Mouse (Mus musculus) midbrain, embryonic 11.5 days (tissue): Measurements from ENCODE around the gene Apod. TPM values are rescaled to one million over a fixed set of nuclear protein-coding genes. Genes with fewer than 3 reads are reported as not detected.
"Not testable (repeated sequence)": the region's sequence is repeated elsewhere in the genome, so short reads cannot be mapped to it uniquely, and the experiment has no call there.

Source experiments
- ATAC-seq: fragments of 200-750 bp; cut with Nextera tagmentation; 2 replicates; pipeline ENCODE4 v1.8.0; 2017; ENCODE audit warnings: moderate TSS enrichment, moderate library complexity; ENCODE audit not compliant: low FRiP score
- DNase-seq: peaks from one replicate; pipeline ENCODE4 v3.0.0; 2015; ENCODE audit warnings: low spot score; ENCODE audit errors: missing footprints
- H3K27ac ChIP-seq: fragments of 300-500 bp; sonication (generic); 2 replicates; pipeline ENCODE4 v1.5.1; 2014; ENCODE audit warnings: low read depth, low read length
- H3K27me3 ChIP-seq: fragments of 300-500 bp; sonication (generic); 2 replicates; pipeline ENCODE4 v1.6.1; 2014; ENCODE audit warnings: mild to moderate bottlenecking, low read length, moderate library complexity, mixed read lengths; ENCODE audit not compliant: control insufficient read depth, insufficient read depth
- H3K36me3 ChIP-seq: fragments of 300-500 bp; sonication (generic); 2 replicates; pipeline ENCODE4 v1.6.1; 2014; ENCODE audit warnings: mild to moderate bottlenecking, low read length, moderate library complexity, mixed read lengths; ENCODE audit not compliant: control insufficient read depth, insufficient read depth
- H3K4me1 ChIP-seq: fragments of 300-500 bp; sonication (generic); 2 replicates; pipeline ENCODE4 v1.6.1; 2014; ENCODE audit warnings: low read length; ENCODE audit not compliant: control insufficient read depth, insufficient read depth
- H3K4me2 ChIP-seq: fragments of 300-500 bp; sonication (generic); 2 replicates; pipeline ENCODE4 v1.6.1; 2014; ENCODE audit warnings: mild to moderate bottlenecking, moderate library complexity
- H3K4me3 ChIP-seq: fragments of 300-500 bp; sonication (generic); 2 replicates; pipeline ENCODE4 v1.5.1; 2014; ENCODE audit warnings: low read depth, low read length
- H3K9ac ChIP-seq: fragments of 300-500 bp; sonication (generic); 2 replicates; pipeline ENCODE4 v1.6.1; 2014; ENCODE audit warnings: low read length
- H3K9me3 ChIP-seq: fragments of 300-500 bp; sonication (generic); 2 replicates; pipeline ENCODE4 v1.6.1; 2016; ENCODE audit warnings: low read length; ENCODE audit not compliant: control insufficient read depth
- WGBS: fragments of 180-500 bp; shearing (Covaris S2); extraction: QIAGEN DNeasy Blood & Tissue Kit; methylation state at CpG from one replicate; pipeline ENCODE4 v1.1.7; 2014; 5-methylcytosine and 5-hydroxymethylcytosine counted together
- polyA plus RNA-seq: library from polyadenylated mRNA; unstranded; fragments of >200 nt; fragmentation: Nextera tagmentation; extraction: Ambion mirVana; gene quantifications from 2 replicates; pipeline ENCODE4 v1.2.1, GENCODE M21; 2014

Apod gene
- polyA plus RNA-seq, 1 experiment from 2014 or later: 49.9 TPM

GRCm38 (mm10) chr16:31347581-31347980 lies 33.0 kb upstream of the Apod start:
- H3K9ac ChIP-seq: peak overlapping the region; percentile 33; the same call in 1 of the 2 replicates

GRCm38 (mm10) chr16:31342966-31343365 lies 28.4 kb upstream of the Apod start:
- no peaks in the 10 kb centered on the region for H3K27me3 ChIP-seq
- H3K4me1 ChIP-seq: peaks cover 10% of the 10 kb centered on the region
- 15% methylated on average over 2 of the region's 2 CpGs for WGBS
- H3K9ac ChIP-seq: no peak overlapping the region; the same call in 1 of the 2 replicates
- H3K4me3 ChIP-seq: no peak overlapping the region
- no peaks in the 10 kb centered on the region for H3K9me3 ChIP-seq
- H3K36me3 ChIP-seq: no peaks in the 10 kb centered on the region
- DNase-seq: no peak
- 0 out of 2 replicates have a peak, but pooled peaks have one; percentile 38 for ATAC-seq
- H3K4me2 ChIP-seq: no peak overlapping the region
- peak overlapping the region; percentile 54; the same call in 1 of the 2 replicates for H3K27ac ChIP-seq

More at GRCm38 (mm10) chr16:31347581-31347980, 33.0 kb upstream of the Apod start:
- H3K27me3 ChIP-seq: no peaks in the 10 kb centered on the region
- no peaks in the 10 kb centered on the region for H3K36me3 ChIP-seq
- H3K4me2 ChIP-seq: peak overlapping the region; percentile 27; the same call in 1 of the 2 replicates
- ATAC-seq: peak; percentile 70; the same call in 1 of the 2 replicates
- peaks cover 5% of the 10 kb centered on the region for H3K4me1 ChIP-seq
- WGBS: 14% methylated on average over 14 of the region's 14 CpGs
- 0 out of 2 replicates have a peak overlapping the region, but pooled peaks have one; percentile 6 for H3K4me3 ChIP-seq
- H3K27ac ChIP-seq: no peak overlapping the region
- DNase-seq: peak; percentile 89
- no peaks in the 10 kb centered on the region for H3K9me3 ChIP-seq

DNA sequence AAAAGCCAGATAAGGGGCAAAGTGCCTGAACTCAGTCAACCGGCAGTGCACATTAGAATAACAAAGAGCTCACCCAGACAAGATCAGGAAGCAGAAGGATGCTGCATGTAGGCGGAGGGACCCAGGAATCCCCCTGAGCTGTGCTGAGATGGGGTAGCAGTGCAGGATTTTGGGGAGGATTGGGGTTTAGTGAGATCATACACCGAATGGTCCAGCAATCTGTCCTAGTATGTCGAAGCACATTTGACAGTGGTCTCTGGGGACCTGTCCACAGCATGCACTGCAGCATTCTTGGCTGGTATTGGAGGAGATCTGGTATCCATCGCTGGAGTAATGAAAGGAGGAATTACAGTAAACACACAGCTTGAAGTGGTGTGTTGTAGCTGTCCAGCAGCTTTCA lies 27.9 kb upstream of the Apod start:
- no peaks in the 10 kb centered on the region for H3K27me3 ChIP-seq
- no peak overlapping the region for H3K4me2 ChIP-seq
- peak overlapping the region; percentile 54; the same call in 1 of the 2 replicates for H3K27ac ChIP-seq
- H3K9me3 ChIP-seq: no peaks in the 10 kb centered on the region
- H3K4me1 ChIP-seq: peaks cover 10% of the 10 kb centered on the region
- WGBS: 10% methylated on average over 5 of the region's 5 CpGs
- H3K4me3 ChIP-seq: no peak overlapping the region
- no peak overlapping the region; the same call in 1 of the 2 replicates for H3K9ac ChIP-seq
- peak; percentile 87 for DNase-seq
- no peaks in the 10 kb centered on the region for H3K36me3 ChIP-seq
- ATAC-seq: peak; percentile 55; the same call in 1 of the 2 replicates

DNA sequence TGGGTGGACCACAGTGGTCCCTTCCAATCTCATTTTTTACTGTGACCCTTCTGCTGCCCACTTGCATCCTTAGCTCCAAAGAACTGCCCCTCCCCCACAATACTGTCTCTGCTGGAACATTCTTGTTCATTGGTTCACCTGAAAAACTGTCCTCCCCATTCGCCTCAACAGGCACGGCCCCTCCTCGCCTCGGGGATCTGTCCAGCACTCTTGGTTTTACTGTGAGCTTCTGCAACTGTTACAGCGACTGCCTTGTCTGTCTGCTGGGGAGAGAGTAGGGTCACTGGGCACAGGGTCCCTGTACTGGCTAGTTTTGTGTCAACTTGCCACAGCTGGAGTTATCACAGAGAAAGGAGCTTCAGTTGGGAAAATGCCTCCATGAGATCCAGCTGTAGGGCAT lies 24.7 kb upstream of the Apod start:
- 47% methylated on average over 5 of the region's 5 CpGs for WGBS
- ATAC-seq: no peak

DNA sequence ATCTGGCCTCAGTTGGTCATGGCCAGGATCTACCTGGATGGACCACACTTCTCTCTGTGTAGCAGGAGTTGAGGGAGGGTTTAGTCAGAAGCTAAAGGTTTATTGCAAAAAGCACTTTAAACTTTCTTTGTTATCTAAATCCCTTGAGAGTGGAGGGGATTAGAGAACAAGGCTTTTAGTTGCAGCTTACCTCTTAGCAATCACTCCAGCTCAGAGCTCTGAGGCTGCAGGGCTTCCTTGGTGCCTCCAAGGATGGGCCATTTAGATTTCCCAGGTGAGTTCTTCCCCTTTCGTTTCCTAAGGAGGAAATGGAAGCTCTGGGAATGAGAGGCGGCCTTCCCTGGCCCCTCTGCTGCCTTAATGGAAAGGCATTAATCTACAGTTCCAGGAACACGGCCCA lies 23.3 kb upstream of the Apod start:
- H3K27me3 ChIP-seq: no peaks in the 10 kb centered on the region; the same call in 1 of the 2 replicates
- no peak overlapping the region for H3K9ac ChIP-seq
- no peak for ATAC-seq
- WGBS: 29% methylated on average over 3 of the region's 3 CpGs
- no peaks in the 10 kb centered on the region for H3K9me3 ChIP-seq
- no peak overlapping the region for H3K4me2 ChIP-seq
- DNase-seq: peak; percentile 79
- no peak overlapping the region for H3K27ac ChIP-seq
- no peak overlapping the region for H3K4me3 ChIP-seq
- H3K4me1 ChIP-seq: peaks cover 8% of the 10 kb centered on the region
- no peaks in the 10 kb centered on the region for H3K36me3 ChIP-seq

More for the DNA sequence above, 24.7 kb upstream of the Apod start:
- Histone ChIP-seq H3K27me3 (no peaks in the 10 kb centered on the region; the same call in 1 of the 2 replicates), H3K9me3 (no peaks in the 10 kb centered on the region), H3K4me3 (no peak overlapping the region), H3K4me1 (peaks cover 10% of the 10 kb centered on the region), H3K9ac (no peak overlapping the region), H3K36me3 (no peaks in the 10 kb centered on the region), H3K27ac (no peak overlapping the region), H3K4me2 (no peak overlapping the region)
- DNase-seq: peak; percentile 80

- H3K27me3 ChIP-seq: no peaks in the 10 kb centered on the region; the same call in 1 of the 2 replicates
- WGBS: 23% methylated on average over 5 of the region's 5 CpGs
- H3K4me1 ChIP-seq: no peaks in the 10 kb centered on the region
- ATAC-seq (no peak), DNase-seq (peak; percentile 69)
- no peaks in the 10 kb centered on the region for H3K36me3 ChIP-seq
- H3K27ac ChIP-seq: no peak overlapping the region
- no peaks in the 10 kb centered on the region for H3K9me3 ChIP-seq
- no peak overlapping the region for H3K9ac ChIP-seq
- H3K4me3 ChIP-seq: no peak overlapping the region
- no peak overlapping the region for H3K4me2 ChIP-seq
Observed at GRCm38 (mm10) chr16:31334796-31335195, 20.2 kb upstream of the Apod start.

GRCm38 (mm10) chr16:31332586-31332985 lies 18.0 kb upstream of the Apod start:
- no peak overlapping the region for H3K4me3 ChIP-seq
- no peak overlapping the region for H3K27ac ChIP-seq
- no peak for ATAC-seq
- peak; percentile 33 for DNase-seq
- no peaks in the 10 kb centered on the region for H3K36me3 ChIP-seq
- H3K9ac ChIP-seq: no peak overlapping the region
- H3K9me3 ChIP-seq: no peaks in the 10 kb centered on the region
- H3K27me3 ChIP-seq: no peaks in the 10 kb centered on the region; the same call in 1 of the 2 replicates
- no peaks in the 10 kb centered on the region for H3K4me1 ChIP-seq
- H3K4me2 ChIP-seq: no peak overlapping the region

DNA sequence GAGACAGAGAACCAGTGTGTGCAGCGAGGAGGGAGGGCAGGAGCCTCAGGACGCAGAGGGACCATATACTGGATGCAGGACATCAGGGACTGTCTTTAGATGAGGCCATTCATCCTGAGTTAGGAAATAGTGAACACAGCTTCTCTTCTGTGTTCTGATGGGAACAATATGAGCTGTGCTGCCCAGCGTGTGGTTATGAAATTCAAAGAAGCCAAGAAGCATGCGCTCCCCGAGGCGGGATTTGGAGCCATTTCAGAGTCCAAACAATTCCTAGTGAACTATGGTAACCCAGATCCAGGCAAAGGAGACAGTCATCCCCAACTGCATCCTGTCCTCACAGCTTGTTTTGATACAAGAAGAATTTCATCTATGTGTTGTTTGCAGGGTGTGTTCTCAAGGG lies 16.4 kb upstream of the Apod start:
- H3K4me2 ChIP-seq, ATAC-seq, H3K9ac ChIP-seq, H3K9me3 ChIP-seq, H3K4me3 ChIP-seq, H3K27ac ChIP-seq, H3K27me3 ChIP-seq, H3K4me1 ChIP-seq, H3K36me3 ChIP-seq: not testable (repeated sequence)
- 82% methylated on average over 6 of the region's 6 CpGs for WGBS
- DNase-seq: peak; percentile 10

DNA sequence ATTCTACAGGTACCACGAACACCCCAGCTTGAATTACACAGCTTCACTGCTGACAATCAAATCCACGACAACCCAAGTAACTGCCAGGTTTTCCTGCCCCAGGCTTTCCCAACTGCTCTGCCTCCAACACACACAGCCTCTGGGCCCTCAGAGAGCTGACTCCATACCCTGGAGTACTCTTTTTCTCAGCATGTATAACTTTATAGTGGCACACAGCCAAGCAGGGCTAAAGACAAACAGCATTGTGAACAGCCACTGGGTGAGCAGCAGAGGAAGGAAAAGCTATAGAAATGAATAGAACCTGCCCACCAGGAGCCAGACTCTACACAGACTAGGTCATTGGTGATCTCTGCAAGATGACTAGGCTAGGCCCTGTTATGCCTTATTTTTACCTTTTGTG lies 15.1 kb upstream of the Apod start:
- DNase-seq (peak; percentile 21), ATAC-seq (no peak)
- Histone ChIP-seq H3K4me3 (no peak overlapping the region), H3K27me3 (no peaks in the 10 kb centered on the region), H3K36me3 (no peaks in the 10 kb centered on the region), H3K9me3 (no peaks in the 10 kb centered on the region), H3K4me1 (no peaks in the 10 kb centered on the region), H3K27ac (no peak overlapping the region), H3K4me2 (no peak overlapping the region), H3K9ac (no peak overlapping the region)
- WGBS: 69% methylated on average over 2 of the region's 2 CpGs
